Mouse (Mus musculus) thymus, adult 2 months (tissue): ENCODE data around the gene Adar. TPM values are rescaled to one million over a fixed set of nuclear protein-coding genes. Genes with fewer than 3 reads are reported as not detected.

Experiments used
- DNase-seq: peaks from one replicate; pipeline ENCODE4 v3.0.0; 2021
- H3K27ac ChIP-seq: fragments of 200-500 bp; 2 replicates; pipeline ENCODE4 v1.5.1; 2012; ENCODE audit warnings: low read length, control low read depth; ENCODE audit not compliant: control insufficient read depth, insufficient read depth
- H3K27me3 ChIP-seq: fragments of 200-500 bp; 2 replicates; pipeline ENCODE4 v1.6.1; 2012; ENCODE audit warnings: mild to moderate bottlenecking, low read length, moderate library complexity, mixed read lengths; ENCODE audit not compliant: control insufficient read depth, insufficient read depth
- H3K36me3 ChIP-seq: fragments of 200-500 bp; 2 replicates; pipeline ENCODE4 v1.6.1; 2012; ENCODE audit warnings: mild to moderate bottlenecking, low read length, moderate library complexity; ENCODE audit not compliant: control insufficient read depth, insufficient read depth
- H3K4me1 ChIP-seq: fragments of 200-500 bp; replicated peaks from 2 replicates; pipeline ENCODE4 v1.6.1; 2012; ENCODE audit warnings: low read length; ENCODE audit not compliant: control insufficient read depth, insufficient read depth
- H3K4me3 ChIP-seq: fragments of 200-500 bp; 2 replicates; pipeline ENCODE4 v1.5.1; 2012; ENCODE audit warnings: mild to moderate bottlenecking, low read length, control low read depth, moderate library complexity; ENCODE audit not compliant: control insufficient read depth, insufficient read depth
- CTCF ChIP-seq: fragments of 200-500 bp; IDR thresholded peaks from 2 replicates; pipeline ENCODE4 v1.5.1; 2012; ENCODE audit warnings: mild to moderate bottlenecking, control low read depth, low read length, moderate library complexity, borderline replicate concordance; ENCODE audit not compliant: control insufficient read depth, poor library complexity, insufficient read depth; ENCODE audit errors: extremely low read depth
- POLR2A ChIP-seq: fragments of 200-500 bp; IDR thresholded peaks from 2 replicates; pipeline ENCODE4 v1.6.1; 2012; ENCODE audit warnings: mild to moderate bottlenecking, low read length, control low read depth, moderate library complexity; ENCODE audit not compliant: control insufficient read depth, poor library complexity, insufficient read depth; ENCODE audit errors: extremely low read depth
- WGBS: fragments of 180-500 bp; shearing (Covaris S2); methylation state at CpG from one replicate; pipeline ENCODE4 v1.1.7; 2018; 5-methylcytosine and 5-hydroxymethylcytosine counted together
- polyA plus RNA-seq: library from polyadenylated mRNA; depleted of rRNA; stranded (reverse); fragments of >200 nt; gene quantifications from 2 replicates; pipeline ENCODE4 v1.2.3, GENCODE M21; 2012

Gene Adar
- polyA plus RNA-seq, 1 experiment: 71.1 TPM

GRCm38 (mm10) chr3:89688694-89689581, 25.9 kb upstream of the Adar start:
- TF ChIP-seq CTCF (peak; percentile 91), POLR2A (no peak)
- Histone ChIP-seq H3K4me3 (peak overlapping the region; percentile 12; the same call in 1 of the 2 replicates), H3K27me3 (no peaks in the 10 kb centered on the region), H3K36me3 (no peaks in the 10 kb centered on the region), H3K4me1 (no peaks in the 10 kb centered on the region), H3K27ac (no peak overlapping the region)
- DNase-seq: peak; percentile 84
- WGBS: 6% methylated on average over 25 of the region's 25 CpGs

GRCm38 (mm10) chr3:89691776-89692175, 23.0 kb upstream of the Adar start:
- H3K36me3 ChIP-seq: no peaks in the 10 kb centered on the region
- H3K27ac ChIP-seq: no peak overlapping the region
- TF ChIP-seq CTCF: no peak
- TF ChIP-seq POLR2A: no peak
- H3K27me3 ChIP-seq: no peaks in the 10 kb centered on the region
- H3K4me1 ChIP-seq: no peaks in the 10 kb centered on the region
- no peak overlapping the region for H3K4me3 ChIP-seq
- 74% methylated on average over 9 of the region's 9 CpGs for WGBS
- no peak for DNase-seq

GRCm38 (mm10) chr3:89696152-89696821, 18.5 kb upstream of the Adar start:
- WGBS: 91% methylated on average over 12 of the region's 12 CpGs
- no peaks in the 10 kb centered on the region for H3K27me3 ChIP-seq
- TF ChIP-seq CTCF (no peak), POLR2A (no peak)
- no peaks in the 10 kb centered on the region for H3K4me1 ChIP-seq
- DNase-seq: no peak
- H3K27ac ChIP-seq: no peak overlapping the region
- no peaks in the 10 kb centered on the region for H3K36me3 ChIP-seq
- H3K4me3 ChIP-seq: no peak overlapping the region

- DNase-seq: no peak
- H3K4me3 ChIP-seq: no peak overlapping the region
- no peaks in the 10 kb centered on the region for H3K4me1 ChIP-seq
- H3K36me3 ChIP-seq: no peaks in the 10 kb centered on the region
- no peak overlapping the region for H3K27ac ChIP-seq
- TF ChIP-seq POLR2A (no peak), CTCF (no peak)
- H3K27me3 ChIP-seq: no peaks in the 10 kb centered on the region
- WGBS: 97% methylated on average over 1 of the region's 1 CpGs
Observed at GRCm38 (mm10) chr3:89698958-89699357, 15.9 kb upstream of the Adar start.

GRCm38 (mm10) chr3:89700461-89700860, 14.4 kb upstream of the Adar start:
- TF ChIP-seq CTCF (no peak), POLR2A (no peak)
- DNase-seq: no peak
- 69% methylated on average over 11 of the region's 11 CpGs for WGBS
- H3K4me3 ChIP-seq: no peak overlapping the region
- no peak overlapping the region for H3K27ac ChIP-seq
- no peaks in the 10 kb centered on the region for H3K27me3 ChIP-seq
- no peaks in the 10 kb centered on the region for H3K36me3 ChIP-seq
- H3K4me1 ChIP-seq: no peaks in the 10 kb centered on the region

GRCm38 (mm10) chr3:89703596-89703995, 11.2 kb upstream of the Adar start:
- no peaks in the 10 kb centered on the region for H3K36me3 ChIP-seq
- H3K27ac ChIP-seq: no peak overlapping the region
- no peaks in the 10 kb centered on the region for H3K4me1 ChIP-seq
- 62% methylated on average over 3 of the region's 3 CpGs for WGBS
- DNase-seq: no peak
- H3K4me3 ChIP-seq: no peak overlapping the region
- no peaks in the 10 kb centered on the region for H3K27me3 ChIP-seq
- TF ChIP-seq CTCF (no peak), POLR2A (no peak)
